Mouse (Mus musculus) brain, adult 10 weeks (tissue): ENCODE results near the gene Ccng1. TPM values are rescaled to one million over a fixed set of nuclear protein-coding genes. Genes with fewer than 3 reads are reported as not detected.

Experiments used
- polyA plus RNA-seq: library from polyadenylated mRNA; stranded (reverse); fragments of 350-450 nt; fragmentation: Illumina TruSeq; extraction: RNeasy Lipid Tissue Mini Kit (QIAGEN cat#74804); gene quantifications from one replicate; pipeline ENCODE4 v1.2.3, GENCODE M21; 2015; ENCODE audit warnings: low read depth, low replicate concordance

The Ccng1 gene
- 92.7 TPM for polyA plus RNA-seq

GRCm38 (mm10) chr11:40755109-40755627, at the start of gene Ccng1:
Gene Ccng1 (minus strand): TSS chr11:40755311.

GRCm38 (mm10) chr11:40733339-40734174, 21.6 kb downstream of the Ccng1 start, which contains the start of the genes Hmmr and Nudcd2:
Gene Hmmr (minus strand): TSS chr11:40733422.
Gene Nudcd2 (plus strand): TSS chr11:40733667.

Other genes with a start within 250 kb of the Ccng1 start
- gene Mat2b, start 60.1 kb downstream of the Ccng1 start, polyA plus RNA-seq, result 196 TPM
- gene Hmmr, start 21.9 kb downstream of the Ccng1 start, polyA plus RNA-seq, result 0.28 TPM
- gene Nudcd2, start 21.6 kb downstream of the Ccng1 start, polyA plus RNA-seq, result 36.9 TPM